Mouse (Mus musculus): ENCODE data around the gene Pmis2. TPM values are rescaled to one million over a fixed set of nuclear protein-coding genes. Genes with fewer than 3 reads are reported as not detected.
A peak's percentile ranks its signal among the peaks of the same experiment; 100 is the strongest.

Gene Pmis2
- total and polyA plus RNA-seq, 2 experiments from 2014 or later = not detected

GRCm38 (mm10) chr7:30678263-30678975 is 7.0 kb upstream of the Pmis2 start:
- DNase-seq (ENCODE audit: low spot score) = peak; percentile 69

DNA sequence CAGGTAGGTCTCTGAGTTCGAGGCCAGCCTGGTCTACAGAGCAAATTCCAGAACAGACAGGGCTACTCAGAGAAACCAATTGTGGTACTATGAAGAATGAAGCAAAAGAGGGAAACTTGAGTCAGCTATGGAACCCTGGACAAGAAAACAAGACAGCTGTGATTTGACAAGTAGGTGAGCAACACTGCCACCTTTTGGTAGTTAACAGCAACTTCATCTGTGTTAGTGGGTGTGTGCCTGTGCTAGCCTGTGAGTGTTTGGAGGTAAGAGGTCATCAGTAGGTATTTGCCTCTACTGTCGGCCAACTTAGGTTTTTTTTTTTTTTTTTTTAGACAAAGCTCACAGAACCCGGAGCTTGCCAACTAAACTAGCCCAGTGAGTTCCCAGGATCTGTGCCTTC is 2.2 kb downstream of the Pmis2 start:
- no peak overlapping the region for H3K9ac ChIP-seq (replicated peaks; ENCODE audit: low read length, poor library complexity, severe bottlenecking)
- peak; percentile 8 for DNase-seq (ENCODE audit: low spot score)
- no peak overlapping the region for H3K4me3 ChIP-seq (ENCODE audit: low read depth, low read length)
- no peaks in the 10 kb centered on the region for H3K36me3 ChIP-seq (ENCODE audit: insufficient read depth, low read length)
- H3K27ac ChIP-seq (ENCODE audit: low read depth, low read length) = no peak overlapping the region
- H3K27me3 ChIP-seq (ENCODE audit: insufficient read depth, low read length) = peaks cover 7% of the 10 kb centered on the region; the same call in 1 of the 2 replicates
- TF ChIP-seq CTCF (IDR thresholded peaks at IDR 0.05) = peak; percentile 42
- WGBS = 46% methylated on average over 3 of the region's 3 CpGs
- H3K4me1 ChIP-seq (ENCODE audit: insufficient read depth, low read length) = no peaks in the 10 kb centered on the region
- no peak for ATAC-seq (ENCODE audit: low FRiP score)
- no peak overlapping the region for H3K4me2 ChIP-seq (ENCODE audit: low read depth, low read length, poor library complexity, severe bottlenecking)
- no peaks in the 10 kb centered on the region for H3K9me3 ChIP-seq (ENCODE audit: low read length)

More at GRCm38 (mm10) chr7:30678263-30678975, 7.0 kb upstream of the Pmis2 start:
- Histone ChIP-seq H3K9ac (replicated peaks; ENCODE audit: low read length, poor library complexity, severe bottlenecking) (no peak overlapping the region), H3K4me2 (ENCODE audit: low read depth, low read length, poor library complexity, severe bottlenecking) (no peak overlapping the region), H3K27ac (ENCODE audit: low read depth, low read length) (no peak overlapping the region), H3K27me3 (ENCODE audit: insufficient read depth, low read length) (0 out of 2 replicates have a peak, but pooled peaks cover 3% of the 10 kb centered on the region), H3K4me1 (ENCODE audit: insufficient read depth, low read length) (no peaks in the 10 kb centered on the region), H3K36me3 (ENCODE audit: insufficient read depth, low read length) (no peaks in the 10 kb centered on the region), H3K9me3 (ENCODE audit: low read length) (no peaks in the 10 kb centered on the region), H3K4me3 (ENCODE audit: low read depth, low read length) (no peak overlapping the region)
- WGBS = 63% methylated on average over 5 of the region's 5 CpGs
- peak; percentile 25; the same call in 1 of the 2 replicates for TF ChIP-seq CTCF (IDR thresholded peaks at IDR 0.05)
- no peak for ATAC-seq (ENCODE audit: low FRiP score)

GRCm38 (mm10) chr7:30665321-30665720 is 6.1 kb downstream of the Pmis2 start:
- Histone ChIP-seq H3K27ac (ENCODE audit: low read depth, low read length) (peak overlapping the region; percentile 89), H3K4me3 (ENCODE audit: low read depth, low read length) (peak overlapping the region; percentile 54), H3K4me2 (ENCODE audit: low read depth, low read length, poor library complexity, severe bottlenecking) (peak overlapping the region; percentile 69), H3K9ac (replicated peaks; ENCODE audit: low read length, poor library complexity, severe bottlenecking) (peak overlapping the region; percentile 79), H3K9me3 (ENCODE audit: low read length) (no peaks in the 10 kb centered on the region), H3K36me3 (ENCODE audit: insufficient read depth, low read length) (peaks cover 9% of the 10 kb centered on the region; the same call in 1 of the 2 replicates), H3K27me3 (ENCODE audit: insufficient read depth, low read length) (peaks cover 7% of the 10 kb centered on the region; the same call in 1 of the 2 replicates), H3K4me1 (ENCODE audit: insufficient read depth, low read length) (no peaks in the 10 kb centered on the region)
- ATAC-seq (ENCODE audit: low FRiP score) = peak; percentile 70
- DNase-seq (ENCODE audit: low spot score) = peak; percentile 53
- no peak for TF ChIP-seq CTCF (IDR thresholded peaks at IDR 0.05)
- WGBS = 2% methylated on average over 11 of the region's 11 CpGs

DNA sequence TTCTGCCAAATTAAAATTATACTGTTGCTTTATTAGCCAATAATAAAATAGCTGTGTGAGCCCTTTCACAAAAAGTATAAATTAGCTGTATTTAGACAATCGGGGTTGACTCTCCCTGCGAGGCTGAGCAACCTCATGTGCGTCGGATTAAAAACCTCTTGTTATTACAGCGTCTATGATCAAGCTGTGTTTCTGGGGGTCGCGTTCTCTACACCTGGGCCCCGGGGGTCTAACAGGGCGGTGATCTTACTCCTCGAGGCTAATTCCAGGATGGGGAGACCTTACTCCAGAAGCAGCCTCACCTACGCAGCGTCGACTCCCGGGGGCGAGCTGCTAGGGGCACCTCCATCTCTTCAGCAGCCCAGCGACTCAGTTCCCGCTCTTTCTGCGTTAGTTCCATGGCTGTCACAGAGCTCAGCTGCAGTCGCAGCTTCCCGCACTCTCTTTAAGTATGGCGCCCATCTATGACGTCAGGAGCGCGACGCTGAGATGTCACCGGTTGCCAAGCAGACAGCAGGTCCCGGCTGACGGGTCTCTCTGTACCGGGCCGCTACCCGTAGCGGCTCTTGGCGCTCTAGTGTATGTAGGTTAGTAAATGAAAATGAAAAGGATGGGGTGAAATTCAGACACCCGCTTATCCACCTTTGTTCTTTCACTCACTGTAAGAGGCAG is 6.7 kb downstream of the Pmis2 start, which contains the start of gene Haus5:
TSS of gene Haus5 (minus strand) at position 466 of the 672 bp plus-strand sequence.
- H3K9me3 ChIP-seq (ENCODE audit: low read length) = no peaks in the 10 kb centered on the region
- H3K27ac ChIP-seq (ENCODE audit: low read depth, low read length) = peak within 1 kb of the TSS; percentile 89
- H3K4me1 ChIP-seq (ENCODE audit: insufficient read depth, low read length) = no peaks in the 10 kb centered on the region
- peaks cover 13% of the 10 kb centered on the region; the same call in 1 of the 2 replicates for H3K36me3 ChIP-seq (ENCODE audit: insufficient read depth, low read length)
- TF ChIP-seq CTCF (IDR thresholded peaks at IDR 0.05) = no peak
- peak within 1 kb of the TSS; percentile 79 for H3K9ac ChIP-seq (replicated peaks; ENCODE audit: low read length, poor library complexity, severe bottlenecking)
- peak; percentile 92 for ATAC-seq (ENCODE audit: low FRiP score)
- H3K4me2 ChIP-seq (ENCODE audit: low read depth, low read length, poor library complexity, severe bottlenecking) = peak within 1 kb of the TSS; percentile 69
- peaks cover 7% of the 10 kb centered on the region; the same call in 1 of the 2 replicates for H3K27me3 ChIP-seq (ENCODE audit: insufficient read depth, low read length)
- peak; percentile 97 for DNase-seq (ENCODE audit: low spot score)
- peak within 1 kb of the TSS; percentile 54 for H3K4me3 ChIP-seq (ENCODE audit: low read depth, low read length)
- WGBS = 1% methylated on average over 34 of the region's 34 CpGs

GRCm38 (mm10) chr7:30649591-30650540 is 21.5 kb downstream of the Pmis2 start, which contains the start of gene Rbm42:
Gene Rbm42 (minus strand): TSS chr7:30650317.
- peak within 1 kb of the TSS; percentile 60 for H3K27ac ChIP-seq (ENCODE audit: low read depth, low read length)
- WGBS = 2% methylated on average over 59 of the region's 59 CpGs

More at GRCm38 (mm10) chr7:30649591-30650540, 21.5 kb downstream of the Pmis2 start, which contains the start of gene Rbm42:
- peak; percentile 100 for DNase-seq (ENCODE audit: low spot score)
- Histone ChIP-seq H3K36me3 (ENCODE audit: insufficient read depth, low read length) (peaks cover 41% of the 10 kb centered on the region), H3K4me3 (ENCODE audit: low read depth, low read length) (peak within 1 kb of the TSS; percentile 68), H3K9me3 (ENCODE audit: low read length) (no peaks in the 10 kb centered on the region), H3K4me1 (ENCODE audit: insufficient read depth, low read length) (no peaks in the 10 kb centered on the region), H3K4me2 (ENCODE audit: low read depth, low read length, poor library complexity, severe bottlenecking) (peak within 1 kb of the TSS; percentile 96), H3K27me3 (ENCODE audit: insufficient read depth, low read length) (no peaks in the 10 kb centered on the region), H3K9ac (replicated peaks; ENCODE audit: low read length, poor library complexity, severe bottlenecking) (peak within 1 kb of the TSS; percentile 81)
- TF ChIP-seq CTCF (IDR thresholded peaks at IDR 0.05) = no peak
- ATAC-seq (ENCODE audit: low FRiP score) = peak; percentile 99

All from midbrain, postnatal 0 days (tissue).